Mouse (Mus musculus): ENCODE data around the gene Kdm2b. TPM values are rescaled to one million over a fixed set of nuclear protein-coding genes. Genes with fewer than 3 reads are reported as not detected.
"Not testable (repeated sequence)": the region's sequence is repeated elsewhere in the genome, so short reads cannot be mapped to it uniquely, and the experiment has no call there.

Gene Kdm2b
- total RNA-seq, 4 experiments from 2014 or later = 11.1 to 15.6 (median 13.1) TPM

DNA sequence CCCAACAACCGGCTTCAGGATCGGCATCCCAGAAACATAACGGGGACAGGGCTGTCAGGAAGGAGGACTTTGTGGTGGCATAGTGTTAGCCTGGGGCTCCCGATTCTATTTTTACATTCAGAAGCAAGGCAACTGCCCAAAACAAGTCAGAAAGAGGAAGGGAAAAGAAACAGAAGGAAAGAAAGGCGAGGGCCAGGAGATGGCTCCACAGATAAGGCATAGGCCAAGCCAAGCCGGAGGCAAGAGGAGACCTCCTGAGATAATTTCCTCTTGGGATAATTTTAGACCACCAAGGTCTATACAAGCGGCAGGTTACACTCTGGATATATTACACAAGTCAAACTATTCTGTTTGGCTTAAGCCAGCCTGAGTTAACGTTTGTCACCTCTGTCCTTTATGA is 10.7 kb downstream of the Kdm2b start:
- no peak for DNase-seq (ENCODE audit: low spot score in 2 of 2)

DNA sequence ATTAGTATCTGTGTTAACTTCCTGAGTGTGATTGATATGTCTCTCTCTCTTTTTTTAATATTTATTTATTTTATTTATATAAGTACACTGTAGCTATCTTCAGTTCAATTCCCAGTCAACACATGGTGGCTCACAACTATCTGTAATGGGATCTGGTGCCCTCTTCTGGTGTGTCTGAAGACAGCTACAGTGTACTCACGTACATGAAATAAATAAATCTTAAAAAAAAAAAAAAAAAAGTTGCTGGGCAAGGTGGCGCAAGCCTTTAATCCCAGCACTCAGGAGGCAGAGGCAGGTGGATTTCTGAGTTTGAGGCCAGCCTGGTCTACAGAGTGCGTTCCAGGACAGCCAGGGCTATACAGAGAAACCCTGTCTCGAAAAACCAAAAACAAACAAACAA is 14.9 kb downstream of the Kdm2b start:
- not testable (repeated sequence) for DNase-seq (ENCODE audit: low spot score in 2 of 2)

DNA sequence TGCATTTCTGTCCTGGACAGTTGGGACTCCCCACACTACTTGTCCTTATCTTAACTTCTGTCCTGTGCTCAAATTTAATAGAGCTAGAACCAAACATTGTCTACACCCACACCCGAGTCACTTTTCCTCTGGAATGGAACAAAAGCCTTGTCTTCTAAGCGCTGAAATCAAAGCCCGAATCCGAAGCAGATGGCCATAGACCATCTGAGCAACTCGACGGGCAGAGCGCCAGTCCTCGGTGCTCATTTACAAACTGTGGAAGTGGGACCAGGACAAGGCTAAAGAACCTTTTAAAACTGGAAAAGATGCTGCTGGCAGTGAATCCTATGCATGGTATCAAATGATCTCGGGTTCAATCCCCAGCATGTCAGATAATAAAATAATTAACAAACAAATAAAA is 17.5 kb downstream of the Kdm2b start:
- DNase-seq (ENCODE audit: low spot score in 2 of 2) = no peak

DNA sequence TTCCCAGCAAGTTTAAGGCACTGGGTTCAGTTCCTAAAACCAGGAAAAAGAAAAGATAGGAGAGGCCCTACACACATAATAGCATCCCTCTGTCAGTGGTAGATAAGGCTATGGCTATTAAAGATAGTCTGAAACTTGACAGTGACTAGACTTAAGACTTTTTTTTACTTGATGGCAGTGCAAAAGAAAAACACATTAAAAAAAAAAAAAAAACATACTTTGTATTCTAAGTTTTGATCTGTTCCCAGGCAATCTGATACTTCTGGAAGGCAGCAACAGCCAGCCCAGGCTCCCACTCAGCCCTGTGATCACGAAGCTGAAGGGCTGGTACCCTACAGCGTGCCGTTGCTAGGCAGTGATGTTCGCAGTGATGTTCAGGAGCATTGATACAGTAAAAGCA is 18.2 kb downstream of the Kdm2b start:
- no peak for DNase-seq (ENCODE audit: low spot score in 2 of 2)

DNA sequence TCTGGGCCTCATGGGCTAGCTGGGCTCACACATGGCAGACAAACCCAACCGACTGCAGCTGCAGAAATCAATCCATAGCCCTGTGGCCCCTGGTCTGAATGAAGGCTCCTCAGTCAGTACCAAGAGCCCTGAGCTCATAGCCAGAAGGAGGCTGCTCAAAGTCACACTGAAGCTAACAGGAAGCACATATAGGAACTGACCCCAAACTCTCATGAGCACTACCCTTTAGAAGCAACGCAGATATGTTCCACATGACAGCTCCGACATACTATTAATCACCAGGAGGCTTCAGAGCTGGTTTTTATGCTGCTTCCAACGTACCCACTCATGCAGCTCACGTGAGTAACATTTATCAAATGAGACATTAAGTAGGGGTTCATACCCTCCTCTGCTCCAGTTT is 19.6 kb downstream of the Kdm2b start:
- DNase-seq (ENCODE audit: low spot score in 2 of 2) = no peak

DNA sequence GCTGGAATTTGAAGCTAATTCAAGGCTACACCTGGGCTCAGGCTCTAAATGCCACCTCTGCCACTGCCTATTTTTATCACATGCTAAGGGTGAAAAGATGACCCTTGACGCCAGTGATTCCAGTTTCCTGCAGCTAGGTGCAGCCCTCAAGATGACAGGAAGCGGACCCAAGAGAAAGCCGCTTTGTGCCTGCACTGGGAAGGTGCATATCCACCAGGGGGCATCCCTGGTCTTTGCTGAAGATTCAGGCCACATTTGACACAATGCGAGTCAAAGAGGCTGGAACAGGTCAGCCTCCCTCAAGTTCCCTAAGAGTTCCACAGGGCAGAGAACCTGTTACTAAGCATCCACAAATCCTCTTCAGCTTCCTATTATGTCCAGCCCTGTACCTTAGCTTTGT is 21.3 kb downstream of the Kdm2b start:
- peak; percentile 67 to 77 for DNase-seq (ENCODE audit: low spot score in 2 of 2)

DNA sequence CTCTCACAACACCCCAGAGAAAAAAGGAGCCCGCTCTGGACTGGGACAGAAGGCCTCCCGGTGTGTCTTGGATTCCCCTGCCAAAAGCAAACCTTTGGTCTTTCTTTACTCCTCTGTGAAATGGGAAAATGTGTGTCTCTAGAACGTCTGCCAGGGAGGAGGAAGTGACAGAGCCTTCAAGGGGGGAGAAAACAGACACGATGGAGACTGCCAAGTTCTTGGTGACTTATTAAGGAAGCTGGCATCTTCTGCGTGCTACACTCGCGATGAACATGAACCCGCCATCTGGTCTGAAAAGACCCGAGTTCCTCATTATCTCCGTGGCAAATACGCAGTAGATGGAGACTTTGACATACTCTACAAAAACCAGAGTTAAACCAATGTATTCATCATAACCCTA is 24.2 kb downstream of the Kdm2b start:
- no peak for DNase-seq (ENCODE audit: low spot score in 2 of 2)

DNA sequence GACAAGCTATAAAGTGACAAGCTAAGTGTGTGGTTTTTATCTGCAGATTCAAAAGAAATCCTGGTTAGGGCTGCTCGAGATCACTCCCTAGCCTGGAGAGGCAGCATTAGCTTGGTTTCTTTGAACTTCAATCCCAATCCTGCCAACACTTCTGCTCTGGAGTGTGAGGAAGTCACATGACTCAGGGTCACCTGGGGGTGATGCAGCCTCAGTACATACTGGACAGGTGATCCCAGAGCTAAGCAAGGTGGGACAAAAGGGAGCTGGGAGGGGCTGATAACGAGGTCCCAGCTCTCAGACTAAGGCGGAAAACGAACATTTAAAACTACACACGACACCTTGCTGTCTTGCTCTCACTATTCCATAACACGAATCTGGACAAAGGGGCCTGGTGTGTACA is 24.8 kb downstream of the Kdm2b start:
- DNase-seq (ENCODE audit: low spot score in 2 of 2) = no peak

DNA sequence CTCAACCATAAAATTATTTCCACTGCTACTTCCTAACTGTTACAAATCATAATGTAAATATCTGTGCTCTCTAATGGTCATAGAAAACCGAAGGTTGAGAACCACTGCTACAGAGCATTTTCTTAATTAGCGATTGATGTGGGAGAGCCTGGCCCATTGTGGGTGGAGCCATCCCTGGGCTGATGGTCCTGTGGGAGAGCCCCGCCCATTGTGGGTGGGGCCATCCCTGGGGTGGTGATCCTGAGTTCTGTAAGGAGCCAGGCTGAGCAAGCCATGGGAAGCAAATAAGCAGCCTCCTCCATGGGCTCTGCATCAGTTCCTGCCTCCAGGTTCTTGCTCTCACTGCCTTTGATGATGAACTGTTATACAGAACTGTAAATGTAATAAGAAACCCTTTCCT is 27.7 kb downstream of the Kdm2b start:
- DNase-seq (ENCODE audit: low spot score in 2 of 2) = no peak

DNA sequence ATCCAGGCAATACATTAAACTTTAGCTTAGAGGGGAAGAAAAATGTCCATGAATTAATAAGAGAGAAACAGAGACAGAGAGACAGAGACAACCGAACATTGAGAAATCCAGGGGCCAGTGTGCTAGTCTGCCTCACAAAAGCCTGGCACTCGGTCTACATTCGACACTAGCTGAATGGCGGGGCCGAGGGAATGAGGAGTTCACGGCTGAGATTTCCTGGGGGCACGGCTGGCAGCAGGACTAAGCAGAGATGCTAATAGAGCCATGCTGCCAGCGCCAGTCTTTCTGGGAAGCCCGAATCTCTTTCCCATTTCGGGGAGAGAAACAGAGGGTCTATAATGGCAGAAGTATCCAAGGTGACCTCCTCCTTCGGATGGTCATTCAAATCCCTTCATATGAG is 30.2 kb downstream of the Kdm2b start:
- DNase-seq (ENCODE audit: low spot score in 2 of 2) = no peak

DNA sequence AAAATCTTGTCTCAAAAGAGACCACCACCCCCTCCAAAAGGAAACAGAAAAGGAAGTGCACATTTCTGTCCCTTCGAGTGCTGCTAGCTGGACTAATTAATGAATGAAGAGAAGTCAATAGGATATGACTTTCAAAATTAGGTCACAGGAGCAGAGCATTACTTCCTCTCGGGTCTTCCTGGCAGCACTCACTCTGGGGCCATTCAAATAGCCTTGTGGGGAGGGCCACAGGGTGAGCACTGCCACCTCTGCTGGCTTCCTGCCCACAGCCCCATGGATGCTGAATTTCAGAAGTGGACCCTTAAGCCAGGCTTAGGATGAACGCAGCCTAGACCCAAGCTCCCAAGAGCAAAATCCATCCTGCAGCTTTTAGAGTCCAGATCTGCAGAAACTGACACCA is 33.6 kb downstream of the Kdm2b start:
- DNase-seq (ENCODE audit: low spot score in 2 of 2) = no peak

DNA sequence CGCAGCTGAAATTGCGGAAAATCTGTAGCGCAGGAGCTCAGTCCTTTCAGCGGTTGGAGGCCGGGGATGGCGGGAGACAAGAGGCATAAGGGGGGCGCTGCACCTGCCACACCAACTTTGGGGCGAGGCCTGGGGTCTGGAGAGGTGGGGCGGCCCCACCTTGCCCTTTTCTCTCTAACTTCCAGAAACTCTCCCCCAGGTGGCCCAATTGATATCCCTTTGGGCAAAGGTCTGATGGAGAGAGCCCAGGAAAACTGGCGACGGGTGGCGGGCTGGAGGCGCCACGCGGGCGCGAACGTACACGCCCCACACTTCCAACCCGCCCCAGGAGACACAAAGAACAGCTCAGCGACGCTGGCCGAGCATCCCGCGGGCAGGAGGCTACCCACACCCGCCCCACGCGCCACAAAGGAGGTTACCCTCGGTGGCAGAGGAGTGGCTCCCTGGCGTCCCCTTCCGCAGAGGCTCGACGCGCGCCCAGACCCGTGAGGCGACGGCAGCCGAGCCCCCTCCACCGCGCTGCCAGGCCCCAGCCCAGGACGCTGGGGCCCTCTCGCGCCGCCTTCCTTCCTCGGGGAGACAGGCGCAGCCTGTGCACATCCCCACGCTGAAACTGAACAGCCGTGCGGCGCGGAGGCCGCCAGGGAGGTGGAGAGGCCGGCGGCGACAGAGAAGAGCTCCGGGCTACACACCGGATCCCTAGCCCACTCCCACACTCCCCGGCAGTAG is 37.5 kb downstream of the Kdm2b start:
- no peak for DNase-seq (ENCODE audit: low spot score in 2 of 2)

DNA sequence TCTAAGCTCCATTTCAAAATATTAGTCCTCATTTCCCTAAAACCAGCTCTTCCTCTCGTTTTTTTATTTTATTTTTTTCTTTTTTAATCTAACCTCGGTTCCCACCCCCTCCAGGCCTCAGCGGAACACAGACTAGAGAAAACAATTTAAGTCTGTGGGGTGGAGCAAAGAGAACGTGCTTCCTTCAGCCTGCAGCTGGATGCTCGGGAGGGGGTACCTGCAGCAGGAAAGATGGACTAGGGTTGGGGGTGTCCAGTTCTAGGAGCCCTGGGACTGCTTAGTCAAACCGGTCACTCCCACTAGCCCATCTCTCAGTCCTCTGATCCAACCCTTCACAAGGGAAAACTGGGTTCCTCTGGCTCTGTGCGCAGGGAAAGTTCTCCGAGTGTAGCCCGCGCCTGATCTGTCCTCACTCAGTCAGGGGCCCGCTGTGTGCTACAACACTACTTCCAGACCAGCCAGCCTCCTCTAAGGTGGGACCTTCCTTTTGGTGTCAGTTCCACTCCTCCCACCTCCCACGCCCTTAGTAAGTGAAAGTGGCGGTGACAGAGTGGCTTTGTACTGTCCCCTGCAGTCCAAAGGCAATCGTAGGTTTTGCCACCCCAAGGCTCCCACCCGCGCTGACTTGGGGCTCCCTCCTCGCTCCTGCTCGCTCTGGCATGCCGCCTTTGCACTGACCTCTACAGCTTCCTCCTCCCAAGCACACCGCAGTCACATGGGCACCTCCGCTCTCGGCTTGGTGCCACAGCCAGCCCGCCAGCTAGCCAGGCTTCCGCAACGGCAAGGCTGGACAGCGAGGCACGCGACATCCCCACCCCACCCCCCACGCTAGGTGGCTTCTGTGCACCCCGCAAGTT is 38.3 kb downstream of the Kdm2b start:
- peak in 1 of 2 experiments; percentile 58 for DNase-seq (ENCODE audit: low spot score in 2 of 2)

DNA sequence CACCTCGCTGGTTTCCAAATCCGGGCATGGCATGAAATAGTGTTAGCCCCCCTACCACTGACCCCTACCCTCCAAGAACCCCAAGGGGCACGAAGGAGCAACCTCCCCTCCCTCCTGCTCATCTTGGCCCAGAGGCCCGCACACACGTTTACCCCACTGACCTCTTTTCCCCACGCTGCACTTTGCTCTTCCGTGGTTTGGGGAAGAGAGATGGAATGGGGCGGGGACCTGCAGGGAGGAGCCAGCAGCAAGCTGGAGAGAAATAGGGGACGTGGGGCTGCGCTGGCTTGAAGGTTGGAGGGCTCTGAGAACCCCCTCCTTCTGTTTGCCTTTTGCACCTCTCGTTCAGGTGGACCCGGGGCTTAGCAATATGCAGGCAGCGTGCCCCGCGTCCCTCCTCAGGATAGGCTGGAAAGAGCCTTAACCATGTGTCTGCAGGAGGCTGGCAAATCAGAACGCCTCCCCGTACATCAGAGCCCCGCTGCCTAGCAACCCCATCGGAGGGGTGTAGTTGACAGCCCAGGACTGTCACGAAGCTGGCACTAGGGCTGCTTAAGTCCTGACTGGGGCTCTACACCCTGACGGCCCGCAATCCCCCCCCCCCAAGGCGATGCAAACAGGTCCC is 39.2 kb downstream of the Kdm2b start:
- no peak for DNase-seq (ENCODE audit: low spot score in 2 of 2)

DNA sequence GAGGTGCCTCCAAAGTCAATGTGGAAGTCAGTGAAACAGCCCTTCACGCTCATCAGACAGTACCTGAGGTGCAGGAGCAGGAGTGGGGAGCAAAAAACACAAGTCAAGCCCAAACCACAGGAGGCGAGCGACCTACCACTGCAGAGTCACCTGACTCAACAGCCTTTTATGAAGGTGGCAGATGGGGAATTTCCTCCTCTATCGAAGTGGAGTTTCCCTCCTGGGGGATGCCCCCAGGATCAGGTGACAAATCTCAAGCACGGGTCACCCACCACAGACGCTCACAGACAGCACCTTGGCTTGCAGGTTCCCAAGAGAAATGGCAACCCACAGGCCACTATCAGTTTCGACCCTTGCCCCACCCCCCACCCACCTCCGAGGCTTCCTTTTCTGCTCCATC is 40.5 kb downstream of the Kdm2b start:
- no peak for DNase-seq (ENCODE audit: low spot score in 2 of 2)

DNA sequence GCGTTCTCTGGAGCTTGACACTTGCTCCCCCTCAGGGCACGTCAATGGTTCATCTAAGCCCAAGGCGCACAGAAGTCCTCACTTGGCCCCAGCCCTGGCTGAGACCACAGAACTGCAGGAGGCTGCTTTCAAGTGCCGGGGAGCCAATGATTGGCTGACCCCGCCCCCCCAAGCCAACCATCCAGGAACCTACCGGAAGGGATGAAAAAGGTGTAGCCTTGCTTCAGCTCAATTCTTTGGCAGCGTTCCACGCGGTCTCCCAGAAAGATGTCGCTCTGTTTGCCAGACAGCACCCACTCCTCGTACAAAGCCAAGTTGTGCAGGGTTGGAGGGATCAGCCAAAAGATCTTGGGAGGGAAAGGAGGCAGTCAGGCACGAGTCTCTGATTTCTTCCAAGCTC is 42.1 kb downstream of the Kdm2b start:
- no peak for DNase-seq (ENCODE audit: low spot score in 2 of 2)

DNA sequence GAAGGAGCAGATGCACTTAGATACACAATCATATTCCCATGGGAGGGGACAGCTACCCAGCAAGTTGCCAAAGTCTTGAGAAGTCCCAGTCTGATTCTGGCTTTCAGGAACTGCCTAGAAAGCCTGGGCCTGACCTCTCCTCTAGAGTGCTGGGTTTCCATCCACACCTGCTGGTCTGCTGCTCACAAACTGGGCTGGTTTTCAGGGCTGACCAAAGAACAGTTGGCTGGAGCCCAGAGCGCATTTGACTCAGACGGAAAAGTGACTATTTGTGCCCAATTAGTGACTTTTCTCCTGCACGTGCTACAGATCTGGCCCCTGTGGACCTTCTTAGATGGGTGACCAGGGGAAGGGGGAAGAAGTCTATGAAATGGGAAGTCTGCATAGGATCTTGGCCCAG is 50.9 kb downstream of the Kdm2b start:
- DNase-seq (ENCODE audit: low spot score in 2 of 2) = no peak

DNA sequence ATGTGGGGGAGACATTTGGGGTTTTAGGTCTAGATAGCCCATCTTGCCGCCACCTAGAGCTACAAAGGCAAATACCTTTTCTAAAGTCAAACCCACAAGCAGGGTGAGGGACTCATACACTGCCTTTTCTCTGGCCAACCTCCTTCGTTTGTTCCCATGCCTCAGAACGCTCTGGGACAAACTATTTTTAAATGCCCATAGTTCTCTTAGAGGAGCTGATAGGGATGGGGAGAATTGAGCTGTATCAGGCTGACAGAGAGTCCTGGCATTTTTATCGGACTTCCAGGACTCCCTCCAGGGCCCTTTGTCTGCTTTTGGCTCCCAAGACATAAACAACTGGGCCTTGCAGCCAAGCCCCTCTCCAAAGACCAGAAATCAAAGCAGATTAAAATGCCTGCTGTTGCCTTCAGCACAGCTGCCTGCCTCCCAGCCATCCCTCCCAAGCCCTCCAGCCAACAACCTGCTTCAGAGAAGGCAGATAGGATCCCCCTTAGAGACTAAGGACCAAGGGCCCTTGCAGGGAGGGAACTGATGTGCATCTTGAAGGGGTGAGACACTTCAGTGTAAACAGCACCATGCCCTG is 51.6 kb downstream of the Kdm2b start:
- no peak for DNase-seq (ENCODE audit: low spot score in 2 of 2)

DNA sequence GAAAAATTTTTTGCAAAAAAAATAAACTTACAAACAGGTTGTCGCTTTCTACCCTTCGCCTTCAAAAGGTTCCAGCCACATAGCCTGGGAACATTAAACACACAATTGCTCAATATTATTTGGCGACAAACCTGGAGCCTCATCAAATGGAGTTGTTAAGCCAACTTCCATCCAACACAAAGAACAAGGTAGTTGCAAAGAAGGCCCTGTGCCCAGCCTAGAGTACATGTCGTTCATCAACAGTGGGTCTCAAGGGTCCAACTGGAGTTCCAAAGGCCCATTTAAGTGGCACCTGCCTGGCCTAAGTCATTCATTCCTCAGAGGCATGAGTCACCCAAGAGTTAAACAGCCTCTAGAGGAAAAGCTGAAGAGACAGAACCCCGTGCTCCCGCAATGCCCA is 52.6 kb downstream of the Kdm2b start:
- no peak for DNase-seq (ENCODE audit: low spot score in 2 of 2)

DNA sequence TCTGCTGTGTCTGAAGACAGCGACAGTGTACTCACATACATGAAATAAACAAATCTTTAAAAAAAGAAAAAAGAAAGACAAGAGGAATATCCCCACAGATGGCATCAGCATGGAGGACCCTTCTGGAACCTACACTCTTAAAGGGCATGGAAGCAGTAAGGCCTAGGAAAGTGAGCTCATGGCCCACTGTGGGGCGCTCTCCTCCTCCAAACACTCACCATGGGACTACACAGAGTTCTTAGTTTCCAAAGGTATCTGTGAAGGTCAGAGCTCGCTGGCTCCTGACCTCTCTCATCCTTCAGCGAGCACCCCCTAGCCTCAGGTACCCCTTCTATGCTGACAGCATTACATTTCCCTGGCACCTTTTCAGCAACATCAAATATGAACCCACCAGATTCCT is 53.8 kb downstream of the Kdm2b start:
- no peak for DNase-seq (ENCODE audit: low spot score in 2 of 2)

DNA sequence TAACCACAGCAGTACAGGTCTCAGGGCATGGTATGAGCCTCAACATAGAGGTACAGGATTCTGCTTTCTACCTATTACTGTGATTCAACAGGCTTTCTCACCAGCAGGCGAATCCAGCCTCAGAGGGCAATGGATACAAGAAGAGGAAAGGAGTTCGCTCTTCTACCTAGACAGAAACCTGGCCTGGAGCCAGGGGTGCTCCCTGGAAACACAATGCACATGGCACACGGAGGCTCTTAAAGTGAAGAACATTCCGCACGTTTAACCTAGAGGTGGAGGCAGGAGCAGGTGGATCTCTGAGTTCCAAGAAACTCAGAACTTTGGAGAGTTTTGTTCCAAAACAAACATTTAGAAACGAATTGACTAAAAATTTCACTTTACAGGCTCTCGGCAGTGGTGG is 58.6 kb downstream of the Kdm2b start:
- no peak for DNase-seq (ENCODE audit: low spot score in 2 of 2)

DNA sequence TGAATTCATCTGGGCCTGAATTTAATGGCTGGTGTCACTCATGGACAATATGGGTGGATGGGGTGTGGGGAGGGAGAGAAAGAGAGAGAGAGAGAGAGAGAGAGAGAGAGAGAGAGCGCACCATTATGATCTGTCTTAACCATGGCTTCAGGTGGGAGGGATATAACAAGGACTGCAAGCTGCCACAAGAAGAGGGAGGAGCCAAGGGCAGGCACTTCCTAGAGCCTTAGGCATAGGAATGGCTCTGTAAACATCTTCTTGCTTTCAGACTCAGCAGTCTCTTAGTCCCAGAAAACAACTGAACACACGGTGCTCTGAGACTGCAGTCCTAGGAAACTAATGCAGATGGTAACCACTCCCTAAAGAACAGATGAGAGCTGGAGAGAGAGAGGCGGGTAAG is 61.3 kb downstream of the Kdm2b start:
- DNase-seq (ENCODE audit: low spot score in 2 of 2) = no peak
